Mouse (Mus musculus) embryonic fibroblast, embryonic 13.5 days (primary cell): ENCODE measurements around the gene Apobr. TPM values are rescaled to one million over a fixed set of nuclear protein-coding genes. Genes with fewer than 3 reads are reported as not detected.

ENCODE experiments used
- H3K27ac ChIP-seq: 2 replicates; pipeline ENCODE4 v1.5.1; 2012; ENCODE audit warnings: low read length, control low read depth, inconsistent platforms; ENCODE audit not compliant: insufficient read depth
- H3K4me1 ChIP-seq: 2 replicates; pipeline ENCODE4 v1.6.1; 2011; ENCODE audit warnings: low read length; ENCODE audit not compliant: control insufficient read depth, insufficient read depth
- H3K4me3 ChIP-seq: 2 replicates; pipeline ENCODE4 v1.5.1; 2011; ENCODE audit warnings: mild to moderate bottlenecking, control low read depth, low read length; ENCODE audit not compliant: insufficient read depth
- CTCF ChIP-seq: IDR thresholded peaks from 2 replicates; pipeline ENCODE4 v1.5.1; 2011; ENCODE audit warnings: mild to moderate bottlenecking, control low read depth, low read length, moderate library complexity, borderline replicate concordance; ENCODE audit not compliant: insufficient read depth
- POLR2A ChIP-seq: IDR thresholded peaks from 2 replicates; pipeline ENCODE4 v1.6.1; 2011; ENCODE audit warnings: low read depth, mild to moderate bottlenecking, control low read depth, low read length, moderate library complexity
- polyA plus RNA-seq: library from polyadenylated mRNA; stranded (reverse); fragments of >200 nt; gene quantifications from 2 replicates; pipeline ENCODE4 v1.2.4, GENCODE M21; 2011; ENCODE audit warnings: low read depth; ENCODE audit not compliant: missing spikeins, insufficient read length

The Apobr gene
- polyA plus RNA-seq, 1 experiment, result 10.0 TPM

DNA sequence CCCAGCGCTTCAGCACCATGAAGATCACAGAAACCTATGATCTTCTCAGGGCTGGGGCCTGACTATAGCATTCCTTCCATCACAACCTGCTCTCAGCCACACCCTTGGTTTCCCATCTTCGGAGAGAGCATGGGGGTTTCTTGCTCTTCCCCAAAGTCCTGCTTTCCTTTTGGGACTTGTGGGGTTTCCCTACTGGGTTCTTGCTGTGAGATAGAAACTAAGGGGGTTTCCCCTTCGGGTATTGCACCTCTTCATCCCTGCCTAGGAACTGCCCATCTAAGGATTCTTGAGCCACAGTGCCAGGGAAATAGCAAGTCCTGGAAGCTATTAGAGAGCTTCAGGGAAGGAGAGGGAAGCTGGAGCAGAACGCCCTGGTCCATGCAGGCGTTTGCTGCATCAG, 11.1 kb downstream of the Apobr start:
- Histone ChIP-seq H3K27ac (no peak overlapping the region), H3K4me1 (peaks cover 8% of the 10 kb centered on the region; the same call in 1 of the 2 replicates), H3K4me3 (no peak overlapping the region)
- TF ChIP-seq POLR2A, result no peak

- Histone ChIP-seq H3K4me1 (peaks cover 8% of the 10 kb centered on the region; the same call in 1 of the 2 replicates), H3K4me3 (no peak overlapping the region), H3K27ac (no peak overlapping the region)
- TF ChIP-seq POLR2A (no peak), CTCF (no peak)
These were observed 11.7 kb downstream of the Apobr start for GRCm38 (mm10) chr7:126596414-126596813.

DNA sequence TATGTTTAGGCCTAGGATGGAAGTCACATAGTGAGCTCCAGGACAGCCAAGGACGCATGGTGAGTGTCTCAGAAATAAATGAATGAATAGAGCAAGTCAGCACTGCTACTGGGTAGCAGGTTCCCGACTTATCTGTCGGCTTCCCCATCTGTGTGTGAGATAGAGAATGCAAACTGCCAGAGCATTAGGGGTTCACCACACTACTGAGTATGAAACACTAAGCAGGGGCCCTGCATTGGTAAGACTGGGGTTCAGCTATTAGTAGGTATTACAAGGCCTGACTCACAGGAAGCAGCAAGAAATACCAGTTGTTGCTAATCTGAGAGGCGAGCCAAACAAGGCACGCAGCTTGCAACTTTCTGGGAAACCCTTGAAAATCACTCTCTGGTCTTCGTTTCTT, 14.2 kb downstream of the Apobr start:
- peaks cover 12% of the 10 kb centered on the region for H3K4me1 ChIP-seq
- peak overlapping the region; percentile 87 for H3K27ac ChIP-seq
- H3K4me3 ChIP-seq, result no peak overlapping the region
- TF ChIP-seq CTCF, result no peak

DNA sequence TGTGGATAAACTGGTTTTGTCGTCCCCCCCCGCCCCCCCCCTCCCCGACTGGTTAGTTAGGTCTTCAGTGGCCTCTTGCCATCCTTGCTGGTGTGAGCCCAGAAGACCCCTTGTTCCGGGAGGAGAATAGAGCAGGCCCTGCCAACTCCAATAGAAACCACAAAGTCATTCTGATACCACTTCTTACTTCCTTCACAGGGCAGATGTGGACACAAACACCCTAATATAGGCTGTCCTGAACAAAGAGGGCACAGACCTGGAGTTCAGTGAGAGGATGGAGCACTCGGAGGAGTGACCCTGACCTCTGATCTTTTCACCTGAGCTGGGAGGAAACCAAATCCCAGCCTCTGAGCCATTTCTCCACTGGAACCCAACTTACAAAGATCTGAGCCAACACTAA, 17.2 kb downstream of the Apobr start:
- Histone ChIP-seq H3K4me3 (no peak overlapping the region), H3K4me1 (peaks cover 12% of the 10 kb centered on the region), H3K27ac (no peak overlapping the region)
- no peak for TF ChIP-seq CTCF
- TF ChIP-seq POLR2A, result no peak

GRCm38 (mm10) chr7:126602650-126603049, 17.9 kb downstream of the Apobr start:
- peaks cover 12% of the 10 kb centered on the region for H3K4me1 ChIP-seq
- H3K27ac ChIP-seq, result no peak overlapping the region
- no peak overlapping the region for H3K4me3 ChIP-seq
- no peak for TF ChIP-seq CTCF
- TF ChIP-seq POLR2A, result no peak

- Histone ChIP-seq H3K4me1 (peaks cover 3% of the 10 kb centered on the region; the same call in 1 of the 2 replicates), H3K27ac (no peak overlapping the region), H3K4me3 (no peak overlapping the region)
- TF ChIP-seq CTCF (no peak), POLR2A (no peak)
These were observed 21.9 kb downstream of the Apobr start for GRCm38 (mm10) chr7:126606611-126607010.

- TF ChIP-seq CTCF, result no peak
- TF ChIP-seq POLR2A, result no peak
- H3K4me3 ChIP-seq, result no peak overlapping the region
- H3K4me1 ChIP-seq, result peaks cover 3% of the 10 kb centered on the region; the same call in 1 of the 2 replicates
- no peak overlapping the region for H3K27ac ChIP-seq
These were observed 22.3 kb downstream of the Apobr start for GRCm38 (mm10) chr7:126607064-126607463.

- Histone ChIP-seq H3K4me3 (no peak overlapping the region), H3K27ac (no peak overlapping the region), H3K4me1 (peaks cover 3% of the 10 kb centered on the region; the same call in 1 of the 2 replicates)
- TF ChIP-seq POLR2A (no peak), CTCF (no peak)
These were observed 23.1 kb downstream of the Apobr start for GRCm38 (mm10) chr7:126607796-126608195.

DNA sequence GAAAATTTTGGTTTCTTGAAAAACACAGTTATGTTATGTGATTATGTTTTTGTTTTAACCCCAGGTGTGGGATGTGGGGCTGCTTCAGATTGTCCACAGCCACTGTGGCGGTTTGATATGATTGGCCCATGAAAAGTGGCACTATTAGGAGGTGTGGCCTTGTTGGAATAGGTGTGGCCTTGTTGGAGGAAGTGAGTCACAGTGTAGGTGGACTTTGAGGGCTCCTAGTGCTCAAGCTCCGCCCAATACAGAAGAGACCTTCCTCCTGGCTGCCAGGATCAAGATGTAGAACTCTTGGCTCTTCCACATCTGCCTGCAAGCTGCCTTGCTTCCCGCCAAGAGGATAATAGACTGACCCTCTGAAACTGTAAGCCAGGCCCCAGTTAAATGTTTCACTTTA, 28.0 kb downstream of the Apobr start:
- no peaks in the 10 kb centered on the region for H3K4me1 ChIP-seq
- no peak for TF ChIP-seq POLR2A
- no peak for TF ChIP-seq CTCF
- no peak overlapping the region for H3K4me3 ChIP-seq
- no peak overlapping the region for H3K27ac ChIP-seq

DNA sequence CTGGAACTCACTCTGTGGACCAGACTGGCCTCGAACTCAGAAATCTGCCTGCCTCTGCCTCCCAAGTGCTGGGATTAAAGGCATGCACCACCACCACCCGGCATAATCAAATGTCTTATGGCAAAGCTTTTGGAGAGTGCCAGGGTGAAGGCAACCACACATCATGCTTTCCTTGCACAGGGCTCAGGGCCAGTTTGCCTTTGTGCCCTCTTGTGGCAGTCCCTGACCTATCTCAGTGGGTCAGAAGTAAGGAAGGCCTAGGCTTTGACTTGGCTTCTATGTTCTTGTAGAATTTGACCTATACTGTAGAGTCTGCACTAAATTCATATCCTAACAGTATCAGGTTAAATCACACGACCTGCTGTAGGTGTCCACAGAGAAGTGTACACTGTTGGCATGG, 32.0 kb downstream of the Apobr start:
- Histone ChIP-seq H3K4me3 (no peak overlapping the region), H3K4me1 (no peaks in the 10 kb centered on the region), H3K27ac (no peak overlapping the region)
- TF ChIP-seq CTCF (peak; percentile 9; the same call in 1 of the 2 replicates), POLR2A (no peak)
